Mouse (Mus musculus): Measurements from ENCODE around the gene Gls. TPM values are rescaled to one million over a fixed set of nuclear protein-coding genes. Genes with fewer than 3 reads are reported as not detected.

Gene Gls
- total RNA-seq, 2 experiments from 2014 or later: 291 to 354 TPM

GRCm38 (mm10) chr1:52248899-52249556 lies 16.0 kb upstream of the Gls start:
- no peak for DNase-seq (ENCODE audit: low spot score in 2 of 2)

- no peak for DNase-seq (ENCODE audit: low spot score in 2 of 2)
These were observed 9.2 kb upstream of the Gls start for GRCm38 (mm10) chr1:52242270-52242669.

- no peak for DNase-seq (ENCODE audit: low spot score in 2 of 2)
These were observed 279 bp downstream of the Gls start for GRCm38 (mm10) chr1:52232766-52233140.

GRCm38 (mm10) chr1:52231939-52232765 lies 880 bp downstream of the Gls start:
- DNase-seq (ENCODE audit: low spot score in 2 of 2): peak; percentile 71 to 75

- DNase-seq (ENCODE audit: low spot score in 2 of 2): no peak
These were observed 2.6 kb downstream of the Gls start for GRCm38 (mm10) chr1:52230404-52230803.

- DNase-seq (ENCODE audit: low spot score in 2 of 2): no peak
These were observed 4.9 kb downstream of the Gls start for GRCm38 (mm10) chr1:52228178-52228577.

- DNase-seq (ENCODE audit: low spot score in 2 of 2): no peak
These were observed 6.6 kb downstream of the Gls start for GRCm38 (mm10) chr1:52226416-52226815.

GRCm38 (mm10) chr1:52216766-52217165 lies 16.3 kb downstream of the Gls start:
- DNase-seq (ENCODE audit: low spot score in 2 of 2): no peak

GRCm38 (mm10) chr1:52182992-52183391 lies 50.0 kb downstream of the Gls start:
- DNase-seq (ENCODE audit: low spot score in 2 of 2): no peak

GRCm38 (mm10) chr1:52181994-52182393 lies 51.0 kb downstream of the Gls start:
- no peak for DNase-seq (ENCODE audit: low spot score in 2 of 2)

GRCm38 (mm10) chr1:52179939-52180568 lies 53.0 kb downstream of the Gls start:
- DNase-seq (ENCODE audit: low spot score in 2 of 2): no peak

GRCm38 (mm10) chr1:52176999-52177398 lies 56.0 kb downstream of the Gls start:
- DNase-seq (ENCODE audit: low spot score in 2 of 2): no peak

DNA sequence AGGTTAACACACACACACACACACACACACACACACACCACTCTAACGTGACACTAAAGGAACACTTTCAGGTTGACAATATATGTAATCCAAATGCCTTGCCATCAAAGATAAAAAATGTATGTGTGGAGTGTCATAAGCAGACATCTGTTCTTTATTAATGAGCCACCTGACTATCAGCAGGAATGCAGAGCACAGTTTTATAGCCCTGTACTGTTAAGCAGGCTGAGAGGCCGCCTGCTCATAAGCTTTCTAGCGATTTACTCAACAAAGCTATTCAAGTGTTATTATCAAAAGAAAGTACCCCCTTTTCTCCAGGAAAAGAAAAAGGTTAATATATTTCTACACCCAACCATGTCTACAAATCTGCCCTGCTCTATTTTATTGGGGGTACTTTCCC lies 57.0 kb downstream of the Gls start:
- DNase-seq (ENCODE audit: low spot score in 2 of 2): no peak

DNA sequence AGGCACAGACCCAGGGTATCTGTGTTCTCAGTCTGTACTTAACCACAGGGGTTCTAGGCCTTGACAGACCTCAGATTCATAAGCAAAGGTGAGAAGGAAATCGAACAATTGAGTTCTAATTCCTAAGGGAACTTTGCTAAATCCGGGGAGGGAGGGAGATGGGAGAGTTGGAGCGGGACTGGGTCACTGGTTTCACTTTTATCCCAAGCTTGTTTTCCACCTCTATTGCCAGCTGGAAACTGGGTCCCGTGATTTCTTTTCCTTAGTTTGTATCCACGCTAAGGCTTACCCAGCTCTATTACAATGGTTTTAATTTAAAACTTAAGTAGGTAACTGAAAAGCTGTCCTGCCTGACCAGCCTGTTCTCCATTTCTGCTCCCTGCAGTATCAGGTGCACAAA lies 57.7 kb downstream of the Gls start:
- DNase-seq (ENCODE audit: low spot score in 2 of 2): no peak

DNA sequence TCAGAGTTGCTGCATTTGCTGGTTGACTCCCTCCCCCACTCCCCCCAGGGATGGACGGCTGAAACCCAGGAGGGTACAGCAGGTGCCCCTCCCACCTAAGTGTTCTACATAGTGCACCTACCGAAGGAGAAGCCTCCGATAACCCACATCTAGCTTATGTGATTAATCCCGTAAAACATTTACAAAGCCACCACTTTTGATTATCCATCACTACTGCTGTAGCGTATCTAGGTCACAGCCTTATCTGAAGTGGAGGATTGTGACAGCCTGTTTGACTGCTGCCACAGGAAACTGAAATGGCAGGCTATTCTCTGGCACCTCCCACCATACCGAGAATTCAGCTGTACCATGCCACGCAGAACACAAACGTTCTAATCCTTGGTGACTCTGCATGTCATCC lies 61.8 kb downstream of the Gls start:
- no peak for DNase-seq (ENCODE audit: low spot score in 2 of 2)

DNA sequence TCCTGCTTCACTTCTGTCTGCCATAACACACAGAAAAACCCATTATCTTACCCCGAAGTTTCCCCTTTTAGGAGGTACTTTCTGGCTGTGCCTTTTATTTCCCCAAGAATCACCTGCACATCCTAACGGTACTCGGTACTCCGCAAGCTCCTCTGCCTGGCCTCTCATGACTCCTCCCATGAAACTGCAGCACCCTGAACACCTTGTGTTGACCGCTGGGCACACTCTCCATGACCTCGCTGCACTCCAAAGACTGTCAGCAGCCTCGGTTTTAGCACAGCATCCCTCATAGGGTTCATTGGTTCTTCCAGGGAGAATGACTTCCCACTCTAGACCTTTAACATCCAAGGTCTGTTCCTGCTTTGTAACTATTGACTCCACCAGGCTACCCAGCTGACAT lies 62.3 kb downstream of the Gls start:
- no peak for DNase-seq (ENCODE audit: low spot score in 2 of 2)

GRCm38 (mm10) chr1:52170057-52170456 lies 63.0 kb downstream of the Gls start:
- no peak for DNase-seq (ENCODE audit: low spot score in 2 of 2)

- DNase-seq (ENCODE audit: low spot score in 2 of 2): no peak
These were observed 66.3 kb downstream of the Gls start for GRCm38 (mm10) chr1:52166652-52167220.

DNA sequence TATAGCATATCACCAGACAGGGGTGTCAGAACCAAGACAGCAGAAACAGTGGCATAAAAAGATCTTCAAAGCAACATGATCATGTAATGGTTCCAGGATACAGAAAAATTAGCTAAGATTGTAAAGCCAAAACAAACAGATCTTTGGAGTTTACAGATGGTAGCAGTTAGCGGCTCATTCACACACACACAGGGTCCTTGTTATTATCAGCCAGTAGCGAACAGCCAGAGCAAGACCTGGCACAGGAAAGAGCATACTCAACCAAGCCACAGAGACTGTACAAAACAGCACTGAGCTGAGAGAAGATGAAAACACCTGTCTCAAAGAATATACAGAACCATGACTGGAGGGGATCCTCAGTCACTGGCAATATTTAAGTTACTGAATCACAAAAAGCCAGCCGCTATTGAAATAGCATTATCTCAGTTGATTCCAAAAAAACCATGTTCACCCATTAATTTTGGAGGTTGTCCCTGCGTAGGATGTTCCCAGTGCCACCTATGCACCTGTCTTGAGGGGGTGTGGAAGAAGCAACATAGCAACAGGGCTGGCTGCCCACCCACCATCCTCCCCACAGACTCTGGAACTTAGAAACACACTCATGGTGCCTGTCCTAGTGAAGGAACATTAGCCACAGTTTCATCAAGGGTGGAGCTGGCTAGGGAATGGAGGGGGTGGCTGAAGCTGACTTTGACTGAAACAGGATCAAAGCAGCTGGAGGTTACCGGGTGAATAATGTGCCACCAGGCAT lies 69.2 kb downstream of the Gls start:
- peak in 1 of 2 experiments; percentile 2 for DNase-seq (ENCODE audit: low spot score in 2 of 2)

DNA sequence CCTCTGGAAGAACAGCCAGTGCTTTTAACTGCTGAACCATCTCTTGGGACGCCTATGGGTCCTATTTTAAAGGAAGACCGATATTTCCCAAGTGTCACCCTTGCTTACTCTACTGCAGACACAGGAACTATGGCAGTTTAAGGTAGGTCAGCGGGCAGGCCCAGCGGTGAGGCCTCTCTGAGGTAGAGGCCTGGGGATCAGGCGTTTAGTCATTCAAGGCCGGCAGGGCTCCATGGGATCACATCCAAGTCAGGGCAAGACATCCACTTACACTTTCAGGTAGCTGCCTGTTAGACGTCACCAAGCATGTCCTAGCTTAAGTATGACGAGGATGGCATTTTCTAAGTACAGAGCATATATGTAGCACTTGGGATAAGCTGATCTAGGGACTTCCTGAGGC lies 71.9 kb downstream of the Gls start:
- DNase-seq (ENCODE audit: low spot score in 2 of 2): no peak

Data from layer of hippocampus, postnatal 10 days (tissue).